Mouse (Mus musculus): Measurements from ENCODE around the gene Zfp58. TPM values are rescaled to one million over a fixed set of nuclear protein-coding genes. Genes with fewer than 3 reads are reported as not detected.

Gene Zfp58
- polyA plus RNA-seq (2015; fragmentation: Nextera tagmentation; extraction: Ambion mirVana): 5.0 and 5.2 TPM in 2 replicates

GRCm38 (mm10) chr13:67500084-67500719 is at the start of gene Zfp58:
Gene Zfp58, minus strand, starts transcription at chr13:67500555.

GRCm38 (mm10) chr13:67525753-67526410 is 25.5 kb upstream of the Zfp58 start, which contains the start of the genes Gm26965 and Zfp87:
Gene Gm26965, minus strand, starts transcription at chr13:67526151.
Gene Zfp87, minus strand, starts transcription at chr13:67526177.

GRCm38 (mm10) chr13:67483625-67484423 is 16.5 kb downstream of the Zfp58 start, which contains the start of gene Zfp874b:
Gene Zfp874b, minus strand, starts transcription at chr13:67484258.

GRCm38 (mm10) chr13:67451172-67452020 is 49.0 kb downstream of the Zfp58 start, which contains the start of gene Zfp874a:
Gene Zfp874a, minus strand, starts transcription at chr13:67451624.

Other genes starting within 250 kb of the Zfp58 start
- 0.46 and 1.0 TPM in 2 replicates for gene Zfp458, start 222.1 kb downstream of the Zfp58 start, polyA plus RNA-seq (2015; fragmentation: Nextera tagmentation; extraction: Ambion mirVana)
- 0.30 TPM in 1 of 2 replicates, not detected in the other for gene Zfp457, start 194.1 kb downstream of the Zfp58 start, polyA plus RNA-seq (2015; fragmentation: Nextera tagmentation; extraction: Ambion mirVana)
- 1.1 TPM in 2 replicates for gene Zfp595, start 168.0 kb downstream of the Zfp58 start, polyA plus RNA-seq (2015; fragmentation: Nextera tagmentation; extraction: Ambion mirVana)
- gene Gm28044, start 140.0 kb downstream of the Zfp58 start, polyA plus RNA-seq (2015; fragmentation: Nextera tagmentation; extraction: Ambion mirVana): 0.52 TPM in 1 of 2 replicates, not detected in the other
- gene Zfp953, start 139.9 kb downstream of the Zfp58 start, polyA plus RNA-seq (2015; fragmentation: Nextera tagmentation; extraction: Ambion mirVana): 0.45 and 0.47 TPM in 2 replicates
- 0.22 and 0.26 TPM in 2 replicates for gene Gm28041, start 124.8 kb downstream of the Zfp58 start, polyA plus RNA-seq (2015; fragmentation: Nextera tagmentation; extraction: Ambion mirVana)
- gene Zfp456, start 124.7 kb downstream of the Zfp58 start, polyA plus RNA-seq (2015; fragmentation: Nextera tagmentation; extraction: Ambion mirVana): 0.43 and 0.44 TPM in 2 replicates
- 3.5 and 3.6 TPM in 2 replicates for gene Zfp429, start 100.7 kb downstream of the Zfp58 start, polyA plus RNA-seq (2015; fragmentation: Nextera tagmentation; extraction: Ambion mirVana)
- 0.48 and 1.3 TPM in 2 replicates for gene Zfp459, start 79.1 kb downstream of the Zfp58 start, polyA plus RNA-seq (2015; fragmentation: Nextera tagmentation; extraction: Ambion mirVana)
- gene Zfp874a, start 48.9 kb downstream of the Zfp58 start, polyA plus RNA-seq (2015; fragmentation: Nextera tagmentation; extraction: Ambion mirVana): 4.8 and 5.0 TPM in 2 replicates
- 1.7 and 1.9 TPM in 2 replicates for gene Zfp874b, start 16.3 kb downstream of the Zfp58 start, polyA plus RNA-seq (2015; fragmentation: Nextera tagmentation; extraction: Ambion mirVana)
- gene Gm26965, start 25.6 kb upstream of the Zfp58 start, polyA plus RNA-seq (2015; fragmentation: Nextera tagmentation; extraction: Ambion mirVana): not detected in 2 replicates
- 26.4 and 29.8 TPM in 2 replicates for gene Zfp87, start 25.6 kb upstream of the Zfp58 start, polyA plus RNA-seq (2015; fragmentation: Nextera tagmentation; extraction: Ambion mirVana)
- 4.0 and 5.1 TPM in 2 replicates for gene Zfp748, start 53.3 kb upstream of the Zfp58 start, polyA plus RNA-seq (2015; fragmentation: Nextera tagmentation; extraction: Ambion mirVana)
- 1.7 and 1.9 TPM in 2 replicates for gene Zfp729b, start 109.2 kb upstream of the Zfp58 start, polyA plus RNA-seq (2015; fragmentation: Nextera tagmentation; extraction: Ambion mirVana)
- 0.70 TPM in 1 of 2 replicates, not detected in the other for gene Gm49345, start 137.2 kb upstream of the Zfp58 start, polyA plus RNA-seq (2015; fragmentation: Nextera tagmentation; extraction: Ambion mirVana)
- 1.1 and 1.5 TPM in 2 replicates for gene Zfp729a, start 137.2 kb upstream of the Zfp58 start, polyA plus RNA-seq (2015; fragmentation: Nextera tagmentation; extraction: Ambion mirVana)
- 5.9 and 6.5 TPM in 2 replicates for gene Zfp738, start 186.5 kb upstream of the Zfp58 start, polyA plus RNA-seq (2015; fragmentation: Nextera tagmentation; extraction: Ambion mirVana)
- 2.1 and 2.9 TPM in 2 replicates for gene Zfp65, start 228.6 kb upstream of the Zfp58 start, polyA plus RNA-seq (2015; fragmentation: Nextera tagmentation; extraction: Ambion mirVana)

Data from urinary bladder, postnatal 0 days (tissue).